Mouse (Mus musculus): ENCODE measurements around the gene Gp5. TPM values are rescaled to one million over a fixed set of nuclear protein-coding genes. Genes with fewer than 3 reads are reported as not detected.

The Gp5 gene
- 1 to 10 TPM; 1.5 to 2.1 TPM for total RNA-seq (2023)

GRCm38 (mm10) chr16:30310647-30311046 lies at the start of gene Gp5:
Gp5 (minus strand) TSS chr16:30310779.

DNA sequence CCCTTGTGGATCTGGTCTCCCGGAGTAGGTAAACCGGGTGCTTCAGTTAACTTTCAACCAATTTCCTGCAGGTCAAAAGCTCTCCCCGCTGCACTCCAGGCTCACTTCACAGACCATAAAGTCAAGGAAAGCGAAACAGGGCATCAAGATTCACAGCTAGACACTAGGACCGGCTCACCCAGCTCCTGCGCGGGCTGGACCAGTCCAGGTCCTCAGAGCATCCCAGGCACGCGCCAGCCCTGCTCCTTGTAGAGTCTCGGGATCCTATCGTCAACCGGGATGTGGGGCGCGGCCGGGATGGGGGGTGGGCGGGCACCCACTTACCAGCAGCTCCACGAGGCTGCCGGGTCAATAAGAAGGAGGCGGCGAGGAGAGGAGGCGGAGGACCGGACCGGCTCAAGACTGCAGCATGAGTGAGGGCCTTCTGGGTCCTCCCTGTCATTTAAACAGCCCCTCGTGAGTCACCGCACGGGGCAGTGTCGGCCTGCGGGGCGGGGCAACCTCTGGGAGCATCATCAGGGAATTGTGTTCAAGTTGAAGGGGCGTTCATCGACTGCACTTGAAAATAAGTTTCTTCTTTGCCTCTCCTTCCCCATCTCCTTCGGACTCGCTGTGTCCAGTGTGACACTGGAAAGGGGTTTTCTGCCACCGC lies 27.6 kb downstream of the Gp5 start, which contains the start of gene Lrrc15:
TSS of gene Lrrc15 (minus strand) at position 413 of the 652 bp plus-strand sequence.

DNA sequence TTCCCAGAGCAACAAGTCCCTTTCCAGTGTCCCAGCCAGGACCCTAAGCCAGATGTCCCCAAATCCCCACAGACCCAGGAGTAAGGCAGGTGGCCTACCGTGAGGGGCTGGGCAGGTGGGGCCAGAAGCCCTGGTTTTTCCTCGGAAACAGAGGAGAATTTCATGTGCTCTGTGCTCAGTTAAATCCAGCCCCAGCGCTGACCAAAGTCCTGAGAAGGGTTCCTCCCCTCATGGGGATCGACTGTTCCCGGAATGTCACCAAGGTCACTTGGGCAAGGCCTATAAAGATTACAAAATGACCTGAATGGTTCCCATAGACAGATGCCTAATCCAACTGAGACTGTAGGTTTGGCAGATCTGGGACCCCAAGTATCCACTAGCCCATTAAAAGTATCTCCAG lies 43.2 kb downstream of the Gp5 start, which contains the start of gene Cpn2:
TSS of gene Cpn2 (minus strand) at position 141 of the 400 bp plus-strand sequence.

Other genes with a start within 250 kb of the Gp5 start
- 1 to 10 TPM; 1.7 to 6.7 TPM for gene Hes1, start 246.4 kb downstream of the Gp5 start, total RNA-seq (2023)
- gene Cpn2, start 43.3 kb downstream of the Gp5 start, total RNA-seq (2023): not detected
- not detected for gene Lrrc15, start 27.5 kb downstream of the Gp5 start, total RNA-seq (2023)
- 100 to 1,000 TPM; 126 to 129 TPM for gene Atp13a3, start 95.2 kb upstream of the Gp5 start, total RNA-seq (2023)
- gene Tmem44, start 240.1 kb upstream of the Gp5 start, total RNA-seq (2023): under 1 TPM in 1 of 2 experiments, not detected in 1; 0.77 TPM

Data from T-cell, adult 66 days (primary cell).